Mouse (Mus musculus) lung, adult 2 months (tissue): Measurements from ENCODE around the gene Inpp5a.

Source experiments
- CTCF ChIP-seq: fragments of 200-500 bp; IDR thresholded peaks from 2 replicates; pipeline ENCODE4 v1.5.1; 2011; ENCODE audit warnings: mild to moderate bottlenecking, low read length, control low read depth; ENCODE audit not compliant: insufficient read depth
- POLR2A ChIP-seq: fragments of 200-500 bp; IDR thresholded peaks from 2 replicates; pipeline ENCODE4 v1.6.1; 2011; ENCODE audit warnings: low read depth, mild to moderate bottlenecking, control low read depth, low read length, borderline replicate concordance; ENCODE audit errors: extremely low read depth

- TF ChIP-seq POLR2A (no peak), CTCF (no peak)
Measured at GRCm38 (mm10) chr7:139439031-139439430, 50.1 kb downstream of the Inpp5a start.
